Mouse (Mus musculus) testis, postnatal 10 days (tissue): Measurements from ENCODE around the gene Cfap44.

ENCODE experiments used
- DNase-seq: peaks from one replicate; pipeline ENCODE4 v3.0.0; 2021; ENCODE audit warnings: low spot score

Cfap44 gene

GRCm38 (mm10) chr16:44494441-44495108, 100.0 kb downstream of the Cfap44 start:
- DNase-seq, result peak; percentile 41

GRCm38 (mm10) chr16:44496971-44497464, 102.4 kb downstream of the Cfap44 start:
- no peak for DNase-seq

- no peak for DNase-seq
Measured at GRCm38 (mm10) chr16:44498447-44498846, 103.9 kb downstream of the Cfap44 start.

GRCm38 (mm10) chr16:44501783-44502182, 107.2 kb downstream of the Cfap44 start:
- no peak for DNase-seq

- no peak for DNase-seq
Measured at GRCm38 (mm10) chr16:44502325-44502724, 107.7 kb downstream of the Cfap44 start.

- no peak for DNase-seq
Measured at GRCm38 (mm10) chr16:44502895-44503575, 108.4 kb downstream of the Cfap44 start.

- DNase-seq, result no peak
Measured at GRCm38 (mm10) chr16:44505243-44505642, 110.6 kb downstream of the Cfap44 start.

- DNase-seq, result no peak
Measured at GRCm38 (mm10) chr16:44507027-44507929, 112.7 kb downstream of the Cfap44 start.

- no peak for DNase-seq
Measured at GRCm38 (mm10) chr16:44508025-44508424, 113.4 kb downstream of the Cfap44 start.

GRCm38 (mm10) chr16:44508772-44509171, 114.2 kb downstream of the Cfap44 start:
- DNase-seq, result no peak

- no peak for DNase-seq
Measured at GRCm38 (mm10) chr16:44509458-44510344, 115.1 kb downstream of the Cfap44 start.

GRCm38 (mm10) chr16:44510521-44511213, 116.1 kb downstream of the Cfap44 start:
- DNase-seq, result no peak

GRCm38 (mm10) chr16:44516498-44516897, 121.9 kb downstream of the Cfap44 start:
- DNase-seq, result no peak

GRCm38 (mm10) chr16:44523595-44523994, 129.0 kb downstream of the Cfap44 start:
- no peak for DNase-seq

- no peak for DNase-seq
Measured at GRCm38 (mm10) chr16:44526044-44526443, 131.4 kb downstream of the Cfap44 start.

- no peak for DNase-seq
Measured at GRCm38 (mm10) chr16:44526689-44527088, 132.1 kb downstream of the Cfap44 start.

GRCm38 (mm10) chr16:44527218-44527905, 132.8 kb downstream of the Cfap44 start:
- no peak for DNase-seq

- no peak for DNase-seq
Measured at GRCm38 (mm10) chr16:44528955-44529354, 134.4 kb downstream of the Cfap44 start.

- DNase-seq, result no peak
Measured at GRCm38 (mm10) chr16:44529691-44530090, 135.1 kb downstream of the Cfap44 start.

- no peak for DNase-seq
Measured at GRCm38 (mm10) chr16:44530191-44530590, 135.6 kb downstream of the Cfap44 start.
